Mouse (Mus musculus): ENCODE data around the gene Ssr1.

DNA sequence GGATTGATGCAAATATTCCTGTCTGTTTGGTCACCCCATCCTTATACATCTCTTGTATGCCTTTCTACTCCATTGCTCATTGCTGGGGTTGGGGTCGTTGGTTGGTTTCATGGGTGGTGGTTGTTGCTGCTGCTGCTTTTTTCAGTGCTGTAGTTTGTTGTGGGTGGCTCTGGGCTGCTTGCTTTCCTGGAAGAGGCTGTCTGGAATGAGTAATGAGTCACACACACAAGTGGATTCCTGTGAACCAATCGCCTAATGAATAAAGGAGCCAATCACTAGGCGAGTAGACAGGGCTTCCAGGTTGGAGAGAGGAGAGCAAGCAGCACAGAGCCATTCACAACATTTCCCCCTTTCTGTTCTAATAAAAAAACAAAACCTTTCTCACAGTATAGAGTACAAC lies 57.7 kb downstream of the Ssr1 start:
- TF ChIP-seq CTCF (IDR thresholded peaks at IDR 0.05; ENCODE audit: low read depth) (no peak), EP300 (IDR thresholded peaks at IDR 0.05; ENCODE audit: low read depth) (no peak)

All from heart, postnatal 0 days (tissue).